In genomic region chr11:9684952-9685351, GRCm38 (mm10) we compare ENCODE assay signal across 26 mouse cellular contexts.
"Had no signal": no experiment of that assay in that cellular context is flagged by ENCODE, and none has a peak within 500 bp of the region (broad histone marks: within the 10 kb centered on the region; RNA-seq: fewer than 3 reads in every experiment).

No protein-coding gene starts in this region.

- H3K4me1 ChIP-seq: heart, embryonic 10.5 days; heart, embryonic 12.5 days; hindbrain, embryonic 10.5 days; hindbrain, embryonic 12.5 days; kidney, embryonic 15.5 days; limb, embryonic 13.5 days; limb, embryonic 15.5 days; liver, embryonic 12.5 days had no signal

- H3K4me2 ChIP-seq: heart, embryonic 12.5 days; hindbrain, embryonic 12.5 days; hindbrain, embryonic 14.5 days; kidney, embryonic 15.5 days; limb, embryonic 13.5 days; limb, embryonic 15.5 days; liver, embryonic 12.5 days had no signal

- H3K9ac ChIP-seq: heart, embryonic 12.5 days; hindbrain, embryonic 12.5 days; hindbrain, embryonic 14.5 days; kidney, embryonic 15.5 days; limb, embryonic 13.5 days; limb, embryonic 15.5 days; liver, embryonic 12.5 days had no signal

- DNase-seq: gastrocnemius, adult 2 months; gastrocnemius, postnatal 10 days; gastrocnemius, postnatal 25 days; heart, adult 18-20 months; heart, postnatal 10 days; heart, postnatal 4 days; kidney, adult 11 months; kidney, adult 2 months; kidney, adult 9 months; kidney, postnatal 14 days; kidney, postnatal 36 days; layer of hippocampus, adult 9-11 months; layer of hippocampus, postnatal 36 days; left cerebral cortex, postnatal 4 days had no signal

- ATAC-seq: hindbrain, embryonic 16.5 days; inflammation-experienced regulatory T-cells, adult 6 months; liver, embryonic 12.5 days had no signal

- H3K9me3 ChIP-seq: heart, embryonic 10.5 days; heart, embryonic 12.5 days; hindbrain, embryonic 10.5 days; hindbrain, embryonic 12.5 days; kidney, embryonic 15.5 days; limb, embryonic 13.5 days; limb, embryonic 15.5 days; liver, embryonic 12.5 days had no signal

- H3K27ac ChIP-seq: gastrocnemius, adult 2 months; heart, embryonic 10.5 days; hindbrain, embryonic 10.5 days; hindbrain, embryonic 12.5 days; hindbrain, embryonic 14.5 days; kidney, embryonic 15.5 days; kidney, postnatal 0 days; limb, embryonic 13.5 days; limb, embryonic 15.5 days; liver, embryonic 12.5 days had no signal

- H3K36me3 ChIP-seq: heart, embryonic 10.5 days; heart, embryonic 12.5 days; hindbrain, embryonic 10.5 days; hindbrain, embryonic 12.5 days; kidney, embryonic 15.5 days; limb, embryonic 13.5 days; limb, embryonic 15.5 days; liver, embryonic 12.5 days had no signal

- H3K4me3 ChIP-seq: gastrocnemius, adult 2 months; heart, embryonic 10.5 days; heart, embryonic 12.5 days; hindbrain, embryonic 10.5 days; hindbrain, embryonic 12.5 days; kidney, embryonic 15.5 days; limb, embryonic 13.5 days; limb, embryonic 15.5 days; liver, embryonic 12.5 days had no signal

- H3K27me3 ChIP-seq: heart, embryonic 12.5 days; hindbrain, embryonic 12.5 days; kidney, embryonic 15.5 days; limb, embryonic 13.5 days; limb, embryonic 15.5 days; liver, embryonic 12.5 days had no signal
